Mouse (Mus musculus) kidney, embryonic 16.5 days (tissue): ENCODE measurements at regions not wholly inside any gene's neighbourhood (a gene's known extent, or its start where the extent isn't known, plus 50 kb on each side); places are given as distances from the start of the nearest gene placed in this dataset.

ENCODE experiments used
- ATAC-seq: fragments of 200-750 bp; cut with Nextera tagmentation; 2 replicates; pipeline ENCODE4 v1.8.0; 2017; ENCODE audit warnings: moderate TSS enrichment; ENCODE audit not compliant: low FRiP score, low TSS enrichment
- H3K27ac ChIP-seq: fragments of 300-500 bp; sonication (generic); 2 replicates; pipeline ENCODE4 v1.5.1; 2014; ENCODE audit warnings: low read length
- H3K27me3 ChIP-seq: fragments of 300-500 bp; sonication (generic); 2 replicates; pipeline ENCODE4 v1.6.1; 2014; ENCODE audit warnings: low read length, control low read depth, mixed read lengths; ENCODE audit not compliant: insufficient read depth
- H3K36me3 ChIP-seq: fragments of 300-500 bp; sonication (generic); 2 replicates; pipeline ENCODE4 v1.6.1; 2014; ENCODE audit warnings: low read length, control low read depth, mixed read lengths; ENCODE audit not compliant: insufficient read depth
- H3K4me1 ChIP-seq: fragments of 300-500 bp; sonication (generic); 2 replicates; pipeline ENCODE4 v1.6.1; 2014; ENCODE audit warnings: low read length, control low read depth, mixed read lengths; ENCODE audit not compliant: insufficient read depth
- H3K4me2 ChIP-seq: fragments of 300-500 bp; sonication (generic); replicated peaks from 2 replicates; pipeline ENCODE4 v1.6.1; 2014; ENCODE audit warnings: low read depth, low read length
- H3K4me3 ChIP-seq: fragments of 300-500 bp; sonication (generic); 2 replicates; pipeline ENCODE4 v1.5.1; 2014; ENCODE audit warnings: mild to moderate bottlenecking, low read length
- H3K9ac ChIP-seq: fragments of 300-500 bp; sonication (generic); replicated peaks from 2 replicates; pipeline ENCODE4 v1.6.1; 2014; ENCODE audit warnings: low read length
- H3K9me3 ChIP-seq: fragments of 300-500 bp; sonication (generic); 2 replicates; pipeline ENCODE4 v1.6.1; 2016; ENCODE audit warnings: low read length, control low read depth
- WGBS: fragments of 180-500 bp; shearing (Covaris S2); extraction: QIAGEN DNeasy Blood & Tissue Kit; methylation state at CpG from one replicate; pipeline ENCODE4 v1.1.7; 2014; 5-methylcytosine and 5-hydroxymethylcytosine counted together

DNA sequence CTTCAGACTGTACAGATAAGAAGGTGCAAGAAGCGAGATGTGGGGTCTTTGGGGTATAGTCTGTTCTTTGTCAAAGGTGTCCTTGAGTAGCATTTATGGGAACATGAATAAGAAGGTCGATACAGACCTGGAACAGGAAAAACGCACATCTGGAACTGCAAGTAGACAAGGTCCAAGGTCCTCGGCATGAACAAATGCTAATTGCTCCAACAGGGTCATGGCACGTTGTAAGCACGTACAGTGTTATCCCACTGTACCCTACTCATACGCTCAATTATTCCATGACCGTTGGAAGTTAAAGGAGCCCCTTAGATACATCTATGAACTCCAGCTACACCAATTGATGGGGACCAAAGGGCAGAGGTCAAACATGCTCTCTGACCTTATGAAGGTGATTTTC lies 244.1 kb downstream of the Setd4 start:
- H3K4me1 ChIP-seq: no peaks in the 10 kb centered on the region
- H3K36me3 ChIP-seq: no peaks in the 10 kb centered on the region
- 0 out of 2 replicates have a peak, but pooled peaks cover 2% of the 10 kb centered on the region for H3K27me3 ChIP-seq
- 93% methylated on average over 8 of the region's 8 CpGs for WGBS
- no peak for ATAC-seq
- no peak overlapping the region for H3K27ac ChIP-seq
- H3K4me2 ChIP-seq: no peak overlapping the region
- no peak overlapping the region for H3K9ac ChIP-seq
- H3K9me3 ChIP-seq: no peaks in the 10 kb centered on the region
- H3K4me3 ChIP-seq: no peak overlapping the region

DNA sequence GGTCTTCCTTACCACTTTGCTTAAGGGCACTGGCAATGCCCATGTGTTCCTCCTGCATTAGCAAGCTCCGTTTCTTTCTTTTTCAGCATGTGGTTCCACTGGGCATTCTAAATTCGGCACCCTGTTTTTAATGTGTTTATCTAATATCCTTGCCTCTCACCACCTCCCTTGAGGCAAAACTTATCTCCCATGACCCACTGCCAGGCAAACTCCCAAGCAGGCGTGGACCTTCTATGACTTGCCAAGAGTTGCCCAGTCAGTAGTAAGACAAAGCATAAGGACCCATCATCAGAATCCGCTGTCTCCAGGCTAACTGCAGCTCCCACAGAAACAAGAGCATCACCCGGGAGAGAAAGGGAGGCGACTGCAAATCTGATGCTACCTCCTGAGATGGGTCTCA lies 245.2 kb downstream of the Setd4 start:
- Histone ChIP-seq H3K4me2 (no peak overlapping the region), H3K27me3 (0 out of 2 replicates have a peak, but pooled peaks cover 2% of the 10 kb centered on the region), H3K9me3 (no peaks in the 10 kb centered on the region), H3K36me3 (no peaks in the 10 kb centered on the region), H3K9ac (no peak overlapping the region), H3K4me1 (no peaks in the 10 kb centered on the region), H3K27ac (no peak overlapping the region), H3K4me3 (no peak overlapping the region)
- WGBS: 86% methylated on average over 6 of the region's 6 CpGs
- no peak for ATAC-seq

DNA sequence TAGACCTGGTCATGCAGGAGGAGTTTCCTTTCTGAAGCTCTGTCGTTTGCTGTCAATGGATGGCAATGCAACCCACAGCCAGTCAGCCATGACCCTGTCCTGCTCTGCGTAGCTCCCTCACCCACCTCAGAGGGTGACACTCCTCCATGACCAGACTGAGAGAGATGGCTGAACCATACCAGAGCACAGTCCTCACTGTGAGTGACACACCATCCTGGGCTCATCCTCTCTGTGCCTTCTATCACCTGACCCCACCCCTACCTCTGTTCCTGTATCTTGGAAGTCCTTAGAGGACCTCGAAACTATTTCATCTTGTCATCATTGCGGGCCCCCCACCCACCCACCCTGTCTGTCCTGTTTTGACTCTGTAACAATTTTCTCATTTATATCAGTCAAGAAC lies 245.7 kb downstream of the Setd4 start:
- no peak overlapping the region for H3K9ac ChIP-seq
- no peak overlapping the region for H3K27ac ChIP-seq
- ATAC-seq: 0 out of 2 replicates have a peak, but pooled peaks have one; percentile 31
- no peaks in the 10 kb centered on the region for H3K36me3 ChIP-seq
- 0 out of 2 replicates have a peak, but pooled peaks cover 2% of the 10 kb centered on the region for H3K27me3 ChIP-seq
- no peak overlapping the region for H3K4me2 ChIP-seq
- H3K4me1 ChIP-seq: no peaks in the 10 kb centered on the region
- H3K4me3 ChIP-seq: no peak overlapping the region
- no peaks in the 10 kb centered on the region for H3K9me3 ChIP-seq
- WGBS: 72% methylated on average over 4 of the region's 4 CpGs

DNA sequence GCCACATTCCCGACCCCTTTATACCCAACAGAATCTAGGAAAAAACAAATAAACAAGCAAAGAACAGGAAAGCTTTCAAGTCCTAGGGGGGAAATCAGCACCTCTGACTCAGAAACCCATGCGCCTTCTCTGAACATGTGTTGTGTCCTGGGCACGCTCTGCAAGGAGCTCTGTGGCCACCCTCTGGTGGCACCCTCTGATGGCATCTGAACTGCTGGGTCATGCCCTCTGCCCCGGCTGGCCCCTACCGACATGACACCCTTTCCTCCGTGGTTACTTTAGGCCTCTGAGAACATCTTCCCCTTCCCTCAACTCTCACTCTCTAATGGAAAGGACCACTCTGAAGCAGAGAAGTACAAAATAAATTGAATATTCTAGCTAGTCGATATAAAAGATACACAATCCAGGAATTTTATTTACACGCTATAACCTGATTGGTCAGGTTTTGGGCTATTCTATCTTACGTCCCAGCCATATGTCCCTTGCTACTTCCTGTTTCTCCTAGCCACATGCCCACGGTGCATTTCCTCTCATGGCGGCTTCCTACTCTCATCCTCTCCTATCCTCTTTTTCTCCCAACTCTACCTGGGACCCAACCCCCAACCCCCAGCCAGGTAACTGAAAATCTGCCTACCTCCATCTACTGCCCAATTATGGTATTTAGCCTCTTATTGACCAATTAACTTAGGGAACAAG lies 248.5 kb downstream of the Setd4 start:
- H3K4me1 ChIP-seq: no peaks in the 10 kb centered on the region
- no peaks in the 10 kb centered on the region for H3K27me3 ChIP-seq
- no peak overlapping the region for H3K4me3 ChIP-seq
- H3K36me3 ChIP-seq: no peaks in the 10 kb centered on the region
- WGBS: 87% methylated on average over 11 of the region's 11 CpGs
- no peak for ATAC-seq
- H3K4me2 ChIP-seq: no peak overlapping the region
- H3K9me3 ChIP-seq: no peaks in the 10 kb centered on the region
- H3K9ac ChIP-seq: no peak overlapping the region
- H3K27ac ChIP-seq: no peak overlapping the region

DNA sequence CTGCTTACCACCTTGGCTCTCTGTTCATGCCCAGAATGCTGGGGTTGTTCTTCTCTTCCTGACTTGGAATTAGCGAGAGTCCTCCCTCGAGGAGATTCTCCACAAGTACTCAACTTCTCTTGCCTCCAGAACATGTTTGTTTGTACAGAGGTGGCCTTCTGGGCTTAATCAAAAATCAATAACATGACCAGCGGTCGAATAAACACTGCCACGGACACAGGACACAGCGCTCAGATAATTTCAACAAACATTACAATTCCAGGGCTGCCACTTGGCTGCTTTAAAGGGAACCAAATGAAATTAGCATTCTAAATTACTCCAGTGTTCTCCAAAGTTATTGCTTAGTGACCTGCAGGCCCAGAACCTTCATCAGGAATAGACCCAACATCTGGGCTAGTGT lies 249.9 kb downstream of the Setd4 start:
- ATAC-seq: no peak
- Histone ChIP-seq H3K27me3 (no peaks in the 10 kb centered on the region), H3K9ac (no peak overlapping the region), H3K9me3 (no peaks in the 10 kb centered on the region), H3K36me3 (no peaks in the 10 kb centered on the region), H3K27ac (no peak overlapping the region), H3K4me3 (no peak overlapping the region), H3K4me1 (no peaks in the 10 kb centered on the region), H3K4me2 (no peak overlapping the region)
- 66% methylated on average over 6 of the region's 6 CpGs for WGBS

DNA sequence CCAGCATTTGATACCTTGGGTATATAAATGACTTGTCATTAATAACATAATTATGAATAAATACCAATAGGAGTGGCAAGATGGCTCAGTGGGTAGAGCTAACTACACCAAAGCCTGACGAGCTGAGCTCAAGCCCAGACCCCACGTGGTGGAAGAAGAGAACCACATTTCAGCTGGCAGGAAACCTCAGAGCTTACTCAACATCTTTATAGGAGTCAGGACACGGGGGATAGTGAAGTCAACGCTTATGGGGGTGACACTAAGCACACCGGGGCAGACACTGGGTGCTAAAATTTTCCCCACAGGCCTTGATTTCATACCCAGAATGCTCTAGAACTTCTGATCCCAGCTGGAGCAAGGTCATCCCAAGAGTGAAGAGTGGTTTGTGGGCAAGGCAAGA lies 259.3 kb downstream of the Setd4 start:
- Histone ChIP-seq H3K36me3 (no peaks in the 10 kb centered on the region), H3K4me2 (no peak overlapping the region), H3K9me3 (no peaks in the 10 kb centered on the region), H3K27ac (no peak overlapping the region), H3K27me3 (no peaks in the 10 kb centered on the region), H3K9ac (no peak overlapping the region), H3K4me1 (0 out of 2 replicates have a peak, but pooled peaks cover 7% of the 10 kb centered on the region), H3K4me3 (no peak overlapping the region)
- no peak for ATAC-seq
- 75% methylated on average over 5 of the region's 5 CpGs for WGBS

DNA sequence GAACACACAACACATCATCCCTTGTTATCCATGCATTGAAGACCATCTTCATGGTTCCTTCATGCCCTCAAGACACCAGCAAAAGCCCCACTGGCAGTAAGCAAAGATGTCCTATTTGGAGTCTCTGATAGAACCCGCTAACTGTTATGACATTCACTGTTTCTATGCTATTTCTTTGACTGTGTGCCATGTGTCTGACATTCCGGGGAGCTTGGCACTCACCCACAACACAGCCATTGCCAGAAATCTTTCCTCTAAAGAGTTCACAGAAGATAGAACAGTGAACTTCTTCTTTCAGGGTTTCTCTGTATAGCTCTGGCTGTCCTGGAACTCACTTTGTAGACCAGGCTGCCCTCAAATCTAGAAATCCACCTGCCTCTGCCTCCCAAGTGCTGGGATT lies 261.2 kb downstream of the Setd4 start:
- Histone ChIP-seq H3K9ac (no peak overlapping the region), H3K27ac (no peak overlapping the region), H3K4me1 (0 out of 2 replicates have a peak, but pooled peaks cover 7% of the 10 kb centered on the region), H3K4me3 (no peak overlapping the region), H3K9me3 (no peaks in the 10 kb centered on the region), H3K4me2 (no peak overlapping the region), H3K36me3 (no peaks in the 10 kb centered on the region), H3K27me3 (no peaks in the 10 kb centered on the region)
- no peak for ATAC-seq
- 83% methylated on average over 2 of the region's 2 CpGs for WGBS

DNA sequence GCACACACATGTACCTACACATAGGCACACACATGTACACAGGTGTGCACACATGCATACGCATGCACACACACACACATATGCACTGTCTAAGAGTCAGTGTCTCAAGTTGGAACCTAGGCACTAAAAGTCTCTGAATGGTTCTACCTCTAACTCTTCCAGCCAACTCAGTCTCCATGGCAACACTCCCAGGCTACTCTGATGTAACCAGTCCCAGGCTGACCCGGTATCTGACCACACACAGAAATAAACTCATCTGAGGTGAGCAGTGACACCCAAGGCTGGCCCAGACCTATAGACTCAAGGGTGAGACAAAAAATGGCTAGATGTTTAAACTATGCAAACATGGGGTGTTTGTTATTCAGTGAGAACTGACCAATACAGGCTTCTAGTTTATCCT lies 262.1 kb downstream of the Setd4 start:
- Histone ChIP-seq H3K36me3 (no peaks in the 10 kb centered on the region), H3K9ac (no peak overlapping the region), H3K4me2 (no peak overlapping the region), H3K9me3 (no peaks in the 10 kb centered on the region), H3K4me1 (0 out of 2 replicates have a peak, but pooled peaks cover 7% of the 10 kb centered on the region), H3K4me3 (no peak overlapping the region), H3K27ac (no peak overlapping the region), H3K27me3 (no peaks in the 10 kb centered on the region)
- WGBS: 82% methylated on average over 2 of the region's 2 CpGs
- no peak for ATAC-seq

DNA sequence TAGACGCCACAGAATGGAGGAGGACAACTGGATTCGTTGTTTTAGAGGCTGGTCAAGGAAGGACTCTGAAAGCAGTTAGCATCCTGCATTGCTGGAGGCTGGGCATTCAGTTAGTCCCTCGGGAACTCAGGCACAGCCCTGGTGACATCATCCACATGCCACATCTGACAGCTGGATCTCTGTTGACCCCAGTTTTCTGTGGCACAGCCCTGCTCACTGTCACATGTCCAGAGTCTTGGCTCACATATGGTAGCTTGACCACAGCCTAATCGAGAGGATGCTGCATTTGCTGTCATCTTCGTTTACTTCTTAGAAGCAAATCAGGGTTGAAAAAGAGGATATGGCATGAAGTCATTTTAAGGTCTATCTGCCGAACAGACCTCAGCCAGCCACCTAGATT lies 265.1 kb downstream of the Setd4 start:
- Histone ChIP-seq H3K27ac (no peak overlapping the region), H3K27me3 (no peaks in the 10 kb centered on the region), H3K9ac (no peak overlapping the region), H3K4me1 (no peaks in the 10 kb centered on the region), H3K9me3 (no peaks in the 10 kb centered on the region), H3K4me2 (no peak overlapping the region), H3K4me3 (no peak overlapping the region), H3K36me3 (no peaks in the 10 kb centered on the region)
- WGBS: 80% methylated on average over 6 of the region's 6 CpGs
- no peak for ATAC-seq

DNA sequence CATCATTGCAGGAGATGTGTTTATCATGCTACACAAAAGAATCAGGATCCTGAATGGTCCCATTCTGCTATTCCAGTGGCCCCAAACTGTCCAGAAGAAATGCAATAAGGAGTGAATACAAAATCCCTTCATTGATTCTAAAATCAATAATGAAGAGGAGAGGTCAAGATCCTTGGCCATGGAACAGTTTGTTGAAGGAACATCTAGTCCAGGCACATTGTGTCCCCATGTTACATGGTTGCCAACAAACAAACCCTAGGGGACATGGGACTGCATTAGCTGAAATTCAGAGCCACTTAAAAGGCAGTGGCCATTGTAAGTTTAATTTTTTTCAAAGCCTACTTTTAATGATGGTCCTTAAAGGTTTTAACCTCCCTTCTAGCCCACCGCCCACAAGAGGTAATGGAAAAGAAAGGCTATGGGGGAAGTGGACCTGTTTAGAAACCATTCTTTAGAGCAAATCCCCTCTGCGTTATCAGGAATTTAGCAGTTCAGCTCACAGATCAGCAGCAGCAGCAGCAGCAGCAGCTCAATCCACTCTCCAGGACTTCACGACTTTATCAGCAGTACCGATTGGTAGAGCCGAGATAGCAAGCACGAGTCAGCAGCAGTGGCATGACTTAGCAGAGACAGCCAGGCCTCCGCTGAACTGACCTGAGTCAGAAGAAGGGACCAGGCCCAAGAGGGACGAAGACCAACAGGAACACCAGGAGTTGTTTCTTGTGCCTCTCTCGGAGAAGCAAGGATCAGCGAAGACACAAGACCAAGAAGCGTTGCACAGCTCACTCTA lies 268.3 kb downstream of the Setd4 start:
- ATAC-seq: no peak
- Histone ChIP-seq H3K4me1 (no peaks in the 10 kb centered on the region), H3K27me3 (no peaks in the 10 kb centered on the region), H3K36me3 (no peaks in the 10 kb centered on the region), H3K27ac (no peak overlapping the region), H3K4me2 (no peak overlapping the region), H3K9ac (no peak overlapping the region), H3K9me3 (no peaks in the 10 kb centered on the region), H3K4me3 (no peak overlapping the region)
- WGBS: 88% methylated on average over 11 of the region's 11 CpGs
